Mouse (Mus musculus) cerebellum, adult 8-10 months (tissue): ENCODE measurements around the gene Gm5773.
"Not testable (repeated sequence)": the region's sequence is repeated elsewhere in the genome, so short reads cannot be mapped to it uniquely, and the experiment has no call there.

Source experiments
- DNase-seq: peaks from one replicate; pipeline ENCODE4 v3.0.0; 2022

Gene Gm5773

DNA sequence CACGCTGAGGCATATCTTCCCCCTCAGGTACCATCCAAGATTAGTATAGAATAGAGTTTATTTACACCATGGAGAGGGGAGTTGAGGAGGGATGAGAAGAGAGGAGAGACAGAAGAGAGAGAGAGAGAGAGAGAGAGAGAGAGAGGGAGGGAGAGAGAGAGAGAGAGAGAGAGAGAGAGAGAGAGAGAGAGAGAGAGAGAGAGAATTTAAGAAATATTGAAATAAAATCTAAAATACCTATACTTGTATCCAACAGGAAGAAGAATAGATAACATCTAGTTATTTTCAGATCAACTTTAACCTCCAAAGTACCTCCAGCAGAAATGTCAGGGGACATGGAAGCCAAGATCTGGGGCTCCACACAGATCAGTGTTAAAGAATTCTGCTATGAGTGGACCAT lies at the start of gene Gm5773:
Gene Gm5773 (plus strand): TSS at position 301 of the 400 bp plus-strand sequence.
- not testable (repeated sequence) for DNase-seq

DNA sequence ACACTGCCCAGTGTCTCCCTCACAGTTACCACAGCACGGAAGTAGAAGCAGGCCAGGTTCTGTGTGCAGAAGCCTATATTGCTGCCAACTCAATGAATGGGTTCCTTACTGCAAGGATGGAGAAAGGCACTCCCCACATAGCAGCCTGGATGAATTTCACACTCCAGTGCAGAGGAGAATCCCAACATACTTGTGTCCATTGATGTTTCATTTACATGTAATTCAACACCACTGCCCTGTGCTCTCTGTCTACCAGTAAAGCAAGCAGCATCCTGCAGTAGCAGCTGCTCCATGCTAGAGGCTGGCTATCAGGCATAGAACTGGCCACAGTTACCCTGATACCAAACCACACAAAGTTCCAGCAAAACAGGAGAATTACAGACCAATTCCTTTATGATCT lies 27.3 kb upstream of the Gm5773 start:
- DNase-seq: not testable (repeated sequence)

DNA sequence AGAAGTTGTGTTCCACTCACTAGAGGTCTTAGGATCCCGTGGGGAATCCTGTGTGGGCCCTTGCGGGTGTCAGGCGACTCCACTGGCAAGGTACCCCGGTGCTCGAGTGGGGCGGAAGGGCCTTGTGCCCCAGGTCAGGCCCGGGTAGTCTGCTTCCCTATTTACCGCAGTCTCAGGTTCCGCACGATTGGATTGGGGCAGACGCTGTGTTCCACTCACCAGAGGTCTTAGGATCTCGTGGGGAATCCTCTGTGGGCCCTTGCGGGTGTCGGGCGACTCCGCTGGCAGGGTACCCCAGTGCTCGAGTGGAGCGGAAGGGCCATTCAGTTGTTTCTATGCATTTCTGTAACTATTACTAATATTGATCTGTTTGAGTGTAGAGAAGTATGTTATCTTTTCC lies 18.8 kb upstream of the Gm5773 start:
- DNase-seq: not testable (repeated sequence)

DNA sequence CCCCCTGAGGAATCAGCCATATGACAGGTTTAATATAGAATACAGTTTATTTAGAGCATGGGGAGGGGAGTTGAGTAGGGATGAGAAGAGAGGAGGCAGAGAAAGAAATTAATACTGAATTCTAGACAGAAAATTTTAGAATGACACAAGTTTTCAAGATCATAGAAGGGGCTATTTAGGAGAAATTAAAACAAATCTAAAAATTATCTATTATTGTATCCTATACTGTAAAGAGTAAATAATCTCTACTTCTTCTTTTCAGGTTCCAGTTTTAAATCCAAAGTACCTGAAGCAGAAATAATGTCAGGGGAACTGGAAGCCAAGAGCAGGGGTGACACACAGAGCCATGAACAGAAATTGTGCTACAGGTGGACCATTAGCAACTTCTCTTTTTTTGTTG lies 23.3 kb downstream of the Gm5773 start, which contains the start of gene Tdpoz4:
Gene Tdpoz4 (plus strand): TSS at position 301 of the 400 bp plus-strand sequence.
- not testable (repeated sequence) for DNase-seq

DNA sequence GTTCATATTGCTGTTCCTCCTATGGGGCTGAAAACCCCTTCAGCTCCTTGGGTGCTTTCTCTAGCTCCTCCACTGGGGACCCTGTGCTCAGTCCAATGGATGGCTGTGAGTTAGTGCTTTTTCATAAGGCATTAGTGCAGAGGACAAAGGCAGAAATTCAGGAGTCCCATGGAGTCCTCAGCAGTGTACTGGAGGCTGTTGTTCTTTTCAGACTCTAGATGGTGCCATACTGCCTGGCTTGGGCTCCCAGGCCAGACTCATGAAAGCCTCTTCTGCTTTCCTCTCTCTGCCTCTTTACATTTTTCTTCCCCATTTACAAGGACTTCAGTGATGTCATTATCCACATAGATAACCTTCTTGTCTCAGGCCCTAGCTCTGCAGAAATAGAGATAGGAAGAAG lies 40.5 kb downstream of the Gm5773 start:
- not testable (repeated sequence) for DNase-seq
